Mouse (Mus musculus) bone marrow, adult 2 months (tissue): ENCODE results near the gene Gm45713. TPM values are rescaled to one million over a fixed set of nuclear protein-coding genes. Genes with fewer than 3 reads are reported as not detected.
"Not testable (repeated sequence)": the region's sequence is repeated elsewhere in the genome, so short reads cannot be mapped to it uniquely, and the experiment has no call there.

ENCODE experiments used
- H3K27ac ChIP-seq: fragments of 200-500 bp; 2 replicates; pipeline ENCODE4 v1.5.1; 2012; ENCODE audit warnings: low read depth, mild to moderate bottlenecking, control low read depth, inconsistent platforms, low read length; ENCODE audit not compliant: control insufficient read depth, poor library complexity, insufficient read depth
- H3K4me1 ChIP-seq: fragments of 200-500 bp; 2 replicates; pipeline ENCODE4 v1.6.1; 2011; ENCODE audit warnings: low read length; ENCODE audit not compliant: control insufficient read depth, insufficient read depth
- H3K4me3 ChIP-seq: fragments of 200-500 bp; replicated peaks from 2 replicates; pipeline ENCODE3; 2011; ENCODE audit warnings: mild to moderate bottlenecking, low read depth, low read length, control low read depth; ENCODE audit not compliant: control insufficient read depth
- CTCF ChIP-seq: fragments of 200-500 bp; IDR thresholded peaks from 2 replicates; pipeline ENCODE4 v1.5.1; 2011; ENCODE audit warnings: low read length, control low read depth; ENCODE audit not compliant: control insufficient read depth, insufficient read depth
- POLR2A ChIP-seq: fragments of 200-500 bp; IDR thresholded peaks from 2 replicates; pipeline ENCODE4 v1.6.1; 2011; ENCODE audit warnings: low read depth, mild to moderate bottlenecking, control low read depth, low read length, borderline replicate concordance; ENCODE audit not compliant: control insufficient read depth
- WGBS: fragments of 180-500 bp; shearing (Covaris S2); methylation state at CpG from one replicate; pipeline ENCODE4 v1.1.7; 2018; 5-methylcytosine and 5-hydroxymethylcytosine counted together
- polyA plus RNA-seq: library from polyadenylated mRNA; stranded (reverse); fragments of >200 nt; gene quantifications from 2 replicates; pipeline ENCODE4 v1.2.4, GENCODE M21; 2011; ENCODE audit warnings: low replicate concordance; ENCODE audit not compliant: missing spikeins, insufficient read depth, insufficient read length

Gene Gm45713
- polyA plus RNA-seq, 1 experiment, result not detected

DNA sequence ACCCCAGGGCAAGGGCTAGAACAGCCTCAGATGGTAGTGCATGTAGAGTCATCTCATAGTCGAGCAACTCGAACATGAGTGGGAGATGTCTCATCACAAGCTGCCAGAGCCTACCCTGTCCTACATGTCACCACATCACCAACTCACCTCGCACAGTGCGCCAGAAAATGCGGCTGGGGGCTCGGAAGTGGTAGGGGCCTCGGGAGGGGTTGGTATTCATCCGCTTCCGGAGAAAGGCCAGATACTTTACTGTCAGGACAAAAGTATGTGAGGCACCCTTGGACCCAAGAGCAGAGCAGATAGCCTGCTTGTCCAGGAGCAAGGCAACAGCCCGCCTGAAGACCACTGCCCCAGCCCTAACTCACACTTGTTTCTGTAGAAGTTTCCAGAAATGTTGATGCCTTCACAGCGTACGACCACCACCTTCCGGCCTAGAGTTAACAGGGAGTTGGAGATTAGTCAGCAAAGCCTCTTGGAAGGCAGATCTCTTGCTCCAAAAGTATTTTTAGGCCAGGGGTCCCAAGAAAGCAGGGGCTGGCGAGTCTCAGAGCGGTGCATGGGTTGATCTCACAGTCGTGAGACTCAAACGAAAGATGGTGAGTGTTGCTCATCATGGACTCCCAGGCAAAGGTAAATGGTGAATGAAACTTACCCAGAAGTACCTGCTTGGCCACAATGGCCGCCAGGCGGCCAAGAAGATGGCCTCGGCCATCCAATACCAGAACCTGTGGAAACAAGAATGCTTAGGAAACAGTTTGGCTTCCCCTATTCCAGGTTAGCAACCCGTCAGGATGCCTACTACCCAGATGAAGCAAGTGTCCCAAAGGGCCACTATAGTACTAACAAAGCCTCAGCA, 9.0 kb downstream of the Gm45713 start:
- Histone ChIP-seq H3K27ac (peak overlapping the region; percentile 17; the same call in 1 of the 2 replicates), H3K4me3 (peak overlapping the region; percentile 96), H3K4me1 (peaks cover 9% of the 10 kb centered on the region; the same call in 1 of the 2 replicates)
- WGBS, result 48% methylated on average over 21 of the region's 21 CpGs
- TF ChIP-seq POLR2A, result no peak
- no peak for TF ChIP-seq CTCF

DNA sequence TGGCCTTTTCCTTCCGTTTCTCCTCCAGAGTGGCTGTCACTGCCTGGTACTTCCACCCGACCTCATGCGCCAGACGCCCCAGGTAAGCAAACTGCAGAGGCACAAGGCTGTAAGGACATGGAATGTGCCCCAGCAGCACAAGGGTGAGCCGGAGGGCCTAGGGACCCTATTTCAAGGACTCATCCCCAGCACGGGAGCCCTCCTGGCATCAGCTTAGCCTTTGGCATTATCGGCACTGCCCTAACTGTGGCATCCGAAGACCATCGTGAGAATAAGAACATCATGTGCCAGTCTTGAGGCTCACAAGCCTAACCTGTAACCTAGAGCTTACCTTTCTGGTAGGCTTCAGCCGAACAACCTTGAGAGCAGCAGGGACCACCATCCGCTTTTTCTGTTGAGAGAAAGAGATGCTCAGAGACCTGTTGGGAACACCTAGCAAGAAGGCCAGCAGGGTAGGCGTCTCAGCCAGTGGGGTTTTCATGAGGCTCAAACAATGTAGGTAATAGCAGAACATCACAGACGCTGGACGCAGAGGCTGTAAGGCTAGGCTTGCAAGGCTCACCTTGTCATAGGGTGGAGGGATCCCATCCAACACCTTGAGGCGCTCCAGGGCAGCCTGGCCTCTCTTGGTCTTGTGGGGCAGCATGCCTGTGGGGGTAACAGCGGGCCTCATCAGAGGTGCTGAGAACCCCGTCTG, 9.7 kb downstream of the Gm45713 start:
- Histone ChIP-seq H3K4me1 (peaks cover 13% of the 10 kb centered on the region; the same call in 1 of the 2 replicates), H3K4me3 (no peak overlapping the region), H3K27ac (0 out of 2 replicates have a peak overlapping the region, but pooled peaks have one; percentile 17)
- WGBS, result 79% methylated on average over 17 of the region's 17 CpGs
- no peak for TF ChIP-seq POLR2A
- TF ChIP-seq CTCF, result no peak

DNA sequence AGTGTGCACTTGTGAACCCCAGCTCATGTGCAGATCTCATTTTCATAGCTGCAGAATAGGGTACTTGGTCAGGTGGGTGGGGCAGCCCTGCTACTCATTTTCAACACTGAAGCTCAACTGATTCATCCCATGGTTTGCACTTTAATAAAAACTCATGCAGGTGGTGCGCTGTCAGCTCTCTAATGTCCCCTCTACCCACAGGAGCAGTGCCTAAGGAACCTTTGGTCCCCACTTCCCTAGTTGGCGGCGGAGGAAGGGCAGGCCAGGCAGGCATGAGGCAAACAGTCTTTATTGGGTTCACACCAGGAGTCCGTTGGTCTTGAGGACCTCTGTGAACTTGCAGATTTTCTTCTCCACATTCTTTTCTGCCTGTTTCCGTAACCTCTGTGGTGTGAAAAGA, 10.4 kb downstream of the Gm45713 start:
- H3K4me1 ChIP-seq, result peaks cover 13% of the 10 kb centered on the region; the same call in 1 of the 2 replicates
- H3K4me3 ChIP-seq, H3K27ac ChIP-seq: not testable (repeated sequence)
- WGBS, result 74% methylated on average over 5 of the region's 5 CpGs

DNA sequence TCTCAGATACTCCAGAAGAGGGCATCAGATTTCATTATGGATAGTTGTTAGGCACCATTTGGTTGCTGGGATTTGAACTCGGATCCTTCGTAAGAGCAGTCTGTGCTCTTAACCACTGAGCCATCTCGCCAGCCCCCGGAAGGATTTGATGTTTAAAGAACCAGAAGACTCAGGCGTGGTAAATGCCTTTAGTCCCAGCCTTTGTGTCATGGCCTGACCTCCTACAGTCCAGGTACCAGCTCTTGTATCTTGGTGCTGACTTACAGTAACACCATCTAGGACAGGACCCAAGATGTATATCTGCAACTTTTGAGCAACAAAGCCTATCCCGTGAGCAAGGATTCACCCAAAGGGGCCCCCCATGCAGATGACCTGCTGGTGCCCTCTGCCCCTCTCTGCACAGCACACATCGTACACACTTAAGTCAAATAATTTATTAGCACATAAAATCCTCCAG, 10.9 kb downstream of the Gm45713 start:
- WGBS, result 58% methylated on average over 7 of the region's 7 CpGs
- TF ChIP-seq POLR2A (no peak), CTCF (no peak)
- Histone ChIP-seq H3K4me1 (peaks cover 14% of the 10 kb centered on the region; the same call in 1 of the 2 replicates), H3K27ac (no peak overlapping the region), H3K4me3 (no peak overlapping the region)

DNA sequence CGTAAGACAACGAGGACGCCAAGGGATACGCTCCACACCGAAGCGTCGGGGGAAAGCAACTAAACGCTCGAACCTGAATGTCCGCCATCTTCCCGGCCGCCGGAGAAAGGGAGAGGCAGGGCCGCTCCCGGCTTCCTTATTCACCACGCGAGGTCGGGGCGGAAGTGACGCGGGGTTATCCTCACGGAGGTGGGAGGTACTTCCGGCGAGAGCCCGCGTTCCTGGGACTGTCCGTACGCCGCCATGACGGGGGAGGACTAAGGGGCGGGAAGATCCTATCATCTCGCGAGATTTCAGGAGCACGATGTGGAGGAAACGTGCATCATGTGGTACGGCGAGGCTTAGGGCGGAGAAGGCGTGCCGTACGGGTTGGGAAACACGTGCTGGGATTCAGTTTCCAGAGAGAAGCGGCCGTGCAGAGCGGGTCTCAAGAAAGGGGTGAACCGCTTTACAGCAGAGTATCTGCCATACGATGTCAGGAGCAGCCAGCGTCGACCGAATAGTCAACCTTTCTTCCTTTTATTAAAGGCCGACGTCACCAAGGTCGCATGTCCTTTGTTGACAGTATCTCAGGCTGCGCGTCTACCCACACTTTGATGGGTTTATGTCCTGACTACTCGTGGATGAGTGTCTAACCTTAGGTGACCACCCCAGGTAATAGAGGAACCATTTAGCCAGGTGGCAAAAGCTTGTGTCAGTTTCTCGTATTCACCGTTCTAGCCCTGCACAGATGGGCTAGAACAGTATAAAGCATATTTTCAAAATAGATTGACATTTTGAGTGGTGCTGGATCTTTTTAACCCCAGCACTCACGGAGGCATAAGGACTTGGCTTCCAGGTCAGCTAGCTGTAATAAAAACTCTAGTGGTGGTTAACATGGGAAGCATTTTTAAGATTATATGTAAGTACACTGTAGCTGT, 11.5 kb downstream of the Gm45713 start, which contains the start of gene Rps11:
Gene Rps11, minus strand, starts transcription at position 216 of the 920 bp plus-strand sequence.
- WGBS, result 2% methylated on average over 59 of the region's 59 CpGs
- peaks cover 14% of the 10 kb centered on the region; the same call in 1 of the 2 replicates for H3K4me1 ChIP-seq

DNA sequence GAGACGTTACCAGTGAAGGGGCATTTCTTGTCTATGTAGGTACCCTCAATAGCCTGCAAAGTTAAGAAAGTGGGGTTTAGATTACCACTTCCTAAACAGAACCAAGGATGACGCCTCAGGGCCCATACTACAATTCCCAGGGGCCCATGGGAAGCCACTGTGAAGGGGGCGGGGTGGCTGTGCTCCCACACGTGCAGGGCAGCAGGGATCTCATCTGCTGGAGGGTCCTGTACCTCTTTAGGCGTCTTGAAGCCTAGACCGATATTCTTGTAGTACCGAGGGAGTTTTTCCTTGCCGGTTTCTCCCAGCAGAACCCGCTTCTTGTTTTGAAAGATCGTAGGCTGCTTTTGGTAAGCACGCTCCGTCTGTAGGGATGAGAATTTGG, 12.9 kb downstream of the Gm45713 start:
- no peak for TF ChIP-seq CTCF
- no peak; the same call in 1 of the 2 replicates for TF ChIP-seq POLR2A
- Histone ChIP-seq H3K4me3 (peak overlapping the region; percentile 76), H3K27ac (peak overlapping the region; percentile 79), H3K4me1 (peaks cover 14% of the 10 kb centered on the region; the same call in 1 of the 2 replicates)
- WGBS, result 8% methylated on average over 12 of the region's 12 CpGs

More for the DNA sequence above, 11.5 kb downstream of the Gm45713 start, which contains the start of gene Rps11:
- TF ChIP-seq POLR2A (peak; percentile 73; the same call in 1 of the 2 replicates), CTCF (peak; percentile 18; the same call in 1 of the 2 replicates)
- Histone ChIP-seq H3K4me3 (peak within 1 kb of the TSS; percentile 76), H3K27ac (peak within 1 kb of the TSS; percentile 79)

DNA sequence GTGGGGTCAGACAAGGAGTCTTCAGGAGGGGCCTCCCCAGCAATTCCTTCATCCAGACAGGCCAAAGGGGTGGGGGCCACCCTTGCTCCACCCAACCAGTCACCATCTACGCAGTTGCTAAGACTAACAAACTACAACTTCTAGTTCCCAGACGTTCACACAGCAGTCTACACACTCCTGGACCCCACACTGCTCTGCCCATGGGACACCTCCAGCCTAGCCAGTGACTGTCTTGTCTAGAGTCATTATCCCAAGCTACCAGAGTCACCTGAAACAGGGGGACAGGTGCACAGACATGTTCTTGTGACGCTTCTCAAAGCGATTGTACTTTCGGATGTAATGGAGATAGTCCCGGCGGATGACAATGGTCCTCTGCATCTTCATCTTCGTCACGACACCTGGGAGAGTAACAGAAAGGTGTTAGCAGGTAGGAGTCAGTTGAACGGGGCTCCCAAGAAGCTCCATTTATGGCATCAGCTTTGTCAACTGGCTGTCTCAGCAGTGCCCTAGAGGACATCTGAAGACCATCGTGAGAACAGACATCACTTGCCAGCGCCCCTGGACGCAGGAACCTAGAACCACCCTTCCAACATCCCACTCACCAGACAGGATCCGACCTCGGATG, 13.4 kb downstream of the Gm45713 start:
- 70% methylated on average over 15 of the region's 15 CpGs for WGBS
- peak overlapping the region; percentile 34 for H3K27ac ChIP-seq
- TF ChIP-seq POLR2A, result no peak
- TF ChIP-seq CTCF, result no peak
- peak overlapping the region; percentile 51 for H3K4me3 ChIP-seq
- peaks cover 14% of the 10 kb centered on the region; the same call in 1 of the 2 replicates for H3K4me1 ChIP-seq
